ENCODE assay signal across 27 mouse cellular contexts in genomic region chr10:107325558-107325957, GRCm38 (mm10). TPM values are rescaled to one million over a fixed set of nuclear protein-coding genes. Genes with fewer than 3 reads are reported as not detected.
DNase-seq lines count a peak whose midpoint lies in the region; ATAC-seq and TF ChIP-seq lines count a peak whose summit lies in the region.
"Had no signal": no experiment of that assay in that cellular context is flagged by ENCODE, and none has a peak within 500 bp of the region (broad histone marks: within the 10 kb centered on the region; RNA-seq: fewer than 3 reads in every experiment).

No protein-coding gene starts in this region.

- no peaks in the 10 kb centered on the region for H3K36me3 ChIP-seq in intestine, postnatal 0 days (ENCODE audit: control insufficient read depth, insufficient read depth)
- H3K36me3 ChIP-seq in intestine, embryonic 15.5 days: no peaks in the 10 kb centered on the region
- H3K36me3 ChIP-seq in kidney, adult 2 months (ENCODE audit: control insufficient read depth, insufficient read depth, low read length): no peaks in the 10 kb centered on the region
- no peaks in the 10 kb centered on the region for H3K36me3 ChIP-seq in kidney, embryonic 14.5 days (ENCODE audit: control insufficient read depth, insufficient read depth, low read length)
- H3K36me3 ChIP-seq in liver, adult 2 months (ENCODE audit: control insufficient read depth, insufficient read depth, low read length): no peaks in the 10 kb centered on the region
- H3K36me3 ChIP-seq: forebrain, embryonic 10.5 days; G1E; heart, embryonic 10.5 days; heart, embryonic 13.5 days had no signal

- TF ChIP-seq CTCF in intestine, postnatal 0 days (IDR thresholded peaks at IDR 0.05; ENCODE audit: low read depth): no peak
- TF ChIP-seq CTCF in kidney, adult 2 months (conservative IDR thresholded peaks at IDR 0.05; ENCODE audit: insufficient read depth, insufficient read length, low read depth, low read length): no peak
- TF ChIP-seq CTCF in liver, adult 2 months (IDR thresholded peaks at IDR 0.05; ENCODE audit: low read depth, low read length): no peak

- no peak for TF ChIP-seq POLR2A in kidney, adult 2 months (IDR thresholded peaks at IDR 0.05; ENCODE audit: low read depth, low read length)
- no peak for TF ChIP-seq POLR2A in liver, adult 2 months (IDR thresholded peaks at IDR 0.05; ENCODE audit: extremely low read depth, insufficient read depth, low read length)

- H3K27ac ChIP-seq in intestine, postnatal 0 days (ENCODE audit: low read depth, low read length): no peak overlapping the region
- no peak overlapping the region for H3K27ac ChIP-seq in intestine, embryonic 15.5 days
- peak overlapping the region; percentile 56; the same call in 1 of the 2 replicates for H3K27ac ChIP-seq in kidney, adult 2 months (ENCODE audit: insufficient read depth, low read depth, low read length)
- no peak overlapping the region for H3K27ac ChIP-seq in kidney, embryonic 14.5 days (ENCODE audit: low read depth, low read length)
- H3K27ac ChIP-seq in liver, adult 2 months (replicated peaks; ENCODE audit: insufficient read depth, low read depth, low read length): peak overlapping the region; percentile 98
- H3K27ac ChIP-seq: forebrain, embryonic 10.5 days; forebrain, embryonic 13.5 days; heart, adult 2 months; heart, embryonic 10.5 days; heart, embryonic 13.5 days had no signal

- peak; percentile 87 for DNase-seq in kidney, adult 2 months
- DNase-seq in liver, adult 2 months (ENCODE audit: extremely low read depth, low read depth, low spot score): peak; percentile 96
- no peak for DNase-seq in liver
- DNase-seq in kidney, postnatal 36 days: peak; percentile 39 to 70
- DNase-seq: adrenal gland, postnatal 10 days; adrenal gland, postnatal 36 days; cerebellum, adult 18-20 months; cerebellum, adult 9-10 months; cerebellum, postnatal 14 days; gastrocnemius, postnatal 10 days; gastrocnemius, postnatal 36 days; heart, adult 2 months; heart, postnatal 14 days; heart, postnatal 4 days had no signal

- no peak overlapping the region for H3K4me2 ChIP-seq in intestine, postnatal 0 days (replicated peaks; ENCODE audit: low read depth)
- H3K4me2 ChIP-seq in intestine, embryonic 15.5 days (replicated peaks): no peak overlapping the region
- H3K4me2 ChIP-seq in kidney, embryonic 14.5 days (replicated peaks; ENCODE audit: low read depth, low read length): no peak overlapping the region
- H3K4me2 ChIP-seq: forebrain, embryonic 13.5 days; heart, embryonic 13.5 days had no signal

- no peak overlapping the region for H3K9ac ChIP-seq in intestine, postnatal 0 days (ENCODE audit: low read depth, low read length)
- H3K9ac ChIP-seq in intestine, embryonic 15.5 days: no peak overlapping the region
- H3K9ac ChIP-seq in kidney, embryonic 14.5 days (ENCODE audit: low read depth, low read length): no peak overlapping the region
- H3K9ac ChIP-seq in liver, adult 2 months (ENCODE audit: low read depth, low read length): no peak overlapping the region
- H3K9ac ChIP-seq: forebrain, embryonic 13.5 days; heart, embryonic 13.5 days had no signal

- no peaks in the 10 kb centered on the region for H3K27me3 ChIP-seq in intestine, postnatal 0 days (replicated peaks; ENCODE audit: control insufficient read depth, insufficient read depth, low read length)
- H3K27me3 ChIP-seq in intestine, embryonic 15.5 days (replicated peaks): no peaks in the 10 kb centered on the region
- H3K27me3 ChIP-seq in kidney, adult 2 months (replicated peaks; ENCODE audit: control insufficient read depth, insufficient read depth, low read length): no peaks in the 10 kb centered on the region
- no peaks in the 10 kb centered on the region for H3K27me3 ChIP-seq in kidney, embryonic 14.5 days (ENCODE audit: control insufficient read depth, insufficient read depth, low read length)
- H3K27me3 ChIP-seq in liver, adult 2 months (ENCODE audit: control insufficient read depth, insufficient read depth, low read length): no peaks in the 10 kb centered on the region
- H3K27me3 ChIP-seq: CH12.LX; forebrain, embryonic 13.5 days; heart, embryonic 13.5 days; Patski had no signal

- no peaks in the 10 kb centered on the region for H3K9me3 ChIP-seq in intestine, postnatal 0 days (ENCODE audit: control insufficient read depth)
- H3K9me3 ChIP-seq in intestine, embryonic 15.5 days: no peaks in the 10 kb centered on the region
- H3K9me3 ChIP-seq in kidney, embryonic 14.5 days (ENCODE audit: control insufficient read depth, low read length): no peaks in the 10 kb centered on the region
- H3K9me3 ChIP-seq: forebrain, embryonic 10.5 days; forebrain, embryonic 13.5 days; heart, embryonic 10.5 days; heart, embryonic 13.5 days had no signal

- 71% methylated on average over 5 of the region's 5 CpGs for WGBS in intestine, postnatal 0 days
- 88% methylated on average over 5 of the region's 5 CpGs for WGBS in intestine, embryonic 15.5 days
- WGBS in kidney, adult 2 months: 53% methylated on average over 5 of the region's 5 CpGs
- WGBS in kidney, embryonic 14.5 days: 89% methylated on average over 5 of the region's 5 CpGs
- 38% methylated on average over 5 of the region's 5 CpGs for WGBS in liver, adult 2 months

- no peaks in the 10 kb centered on the region for H3K4me1 ChIP-seq in intestine, postnatal 0 days (replicated peaks; ENCODE audit: control insufficient read depth, insufficient read depth, low read length)
- H3K4me1 ChIP-seq in intestine, embryonic 15.5 days (replicated peaks): no peaks in the 10 kb centered on the region
- H3K4me1 ChIP-seq in kidney, adult 2 months (ENCODE audit: control insufficient read depth, insufficient read depth, low read length): no peaks in the 10 kb centered on the region
- H3K4me1 ChIP-seq in kidney, embryonic 14.5 days (ENCODE audit: control insufficient read depth, insufficient read depth, low read length): no peaks in the 10 kb centered on the region
- H3K4me1 ChIP-seq in liver, adult 2 months (ENCODE audit: control insufficient read depth, insufficient read depth, low read length): peaks cover 9% of the 10 kb centered on the region
- H3K4me1 ChIP-seq: forebrain, embryonic 10.5 days; forebrain, embryonic 13.5 days; heart, embryonic 10.5 days; heart, embryonic 13.5 days had no signal

- H3K4me3 ChIP-seq in intestine, postnatal 0 days (ENCODE audit: low read depth, low read length): no peak overlapping the region
- no peak overlapping the region for H3K4me3 ChIP-seq in intestine, embryonic 15.5 days (replicated peaks)
- no peak overlapping the region for H3K4me3 ChIP-seq in kidney, adult 2 months (ENCODE audit: insufficient read depth, low read depth, low read length)
- no peak overlapping the region for H3K4me3 ChIP-seq in kidney, embryonic 14.5 days (ENCODE audit: low read length)
- no peak overlapping the region for H3K4me3 ChIP-seq in liver, adult 2 months (ENCODE audit: insufficient read depth, low read depth, low read length)
- H3K4me3 ChIP-seq: forebrain, embryonic 10.5 days; forebrain, embryonic 13.5 days; heart, adult 2 months; heart, embryonic 10.5 days; heart, embryonic 13.5 days had no signal

- ATAC-seq in intestine, postnatal 0 days: 0 out of 2 replicates have a peak, but pooled peaks have one; percentile 51
- no peak for ATAC-seq in intestine, embryonic 15.5 days
- ATAC-seq in kidney, embryonic 14.5 days (ENCODE audit: low FRiP score, low TSS enrichment): no peak
- no peak for ATAC-seq in CD4-positive, CD25-positive, alpha-beta regulatory T cell, adult 4 months
- ATAC-seq: forebrain, embryonic 13.5 days; forebrain, embryonic 16.5 days; Patski had no signal

- H3K79me2 ChIP-seq in liver, adult 2 months (ENCODE audit: control insufficient read depth, insufficient read depth, low read length): peaks cover 1% of the 10 kb centered on the region; the same call in 1 of the 2 replicates

RNA-seq across cellular contexts. Expression of gene Lin7a, which starts 54.1 kb away (rescaled TPM):
- 0.90 and 0.92 TPM in 2 replicates for polyA plus RNA-seq in intestine, postnatal 0 days (2015; fragmentation: Nextera tagmentation; extraction: Ambion mirVana)
- 4.5 and 4.7 TPM in 2 replicates for polyA plus RNA-seq in intestine, embryonic 15.5 days (2015; fragmentation: Nextera tagmentation; extraction: Ambion mirVana)
- polyA plus RNA-seq in kidney, adult 2 months (2012; rRNA removed): 1.2 and 1.6 TPM in 2 replicates
- 1.3 and 2.7 TPM in 2 replicates for polyA plus RNA-seq in kidney, embryonic 14.5 days (2014; fragmentation: Nextera tagmentation; extraction: Ambion mirVana)
- 16.1 and 28.2 TPM in 2 replicates for total RNA-seq in liver, adult 2 months (2014; rRNA removed)
- 3.4 and 4.4 TPM in 2 replicates for polyA plus RNA-seq in liver, adult 2 months (2012; rRNA removed)
- not detected for polyA plus RNA-seq in CD4-positive, CD25-positive, alpha-beta regulatory T cell, adult 4 months (2017; shearing (Covaris generic))
- total RNA-seq: CH12.LX; G1E; granulocyte monocyte progenitor cell, adult 5-6 weeks had no signal
- polyA plus RNA-seq: G1E had no signal

Comparison
In these comparisons a context has a peak if more than half of its experiments do, and no peak if none do; other contexts are left out.
1. H3K27ac ChIP-seq: peak in kidney, adult 2 months (single experiment) and liver, adult 2 months (single experiment); none in intestine, postnatal 0 days (single experiment), intestine, embryonic 15.5 days (single experiment) and kidney, embryonic 14.5 days (single experiment).